Mouse (Mus musculus) c-Kit-positive CD71-positive TER-119-negative erythroid progenitor cells, embryonic 14.5 days (primary cell): ENCODE results near the gene Gsta2.
"Not testable (repeated sequence)": the region's sequence is repeated elsewhere in the genome, so short reads cannot be mapped to it uniquely, and the experiment has no call there.

ENCODE experiments used
- DNase-seq: peaks from one replicate; pipeline ENCODE4 v3.0.0-alpha.2; 2013; ENCODE audit warnings: low read depth

Gene Gsta2

GRCm38 (mm10) chr9:78355611-78356010, at the start of gene Gsta2:
TSS of gene Gsta2 (minus strand) at chr9:78355788.
- DNase-seq: no peak

GRCm38 (mm10) chr9:78401596-78401995, 46.0 kb upstream of the Gsta2 start:
- no peak for DNase-seq

- no peak for DNase-seq
These were observed 45.0 kb upstream of the Gsta2 start for GRCm38 (mm10) chr9:78400570-78400969.

- DNase-seq: no peak
These were observed 40.9 kb upstream of the Gsta2 start for GRCm38 (mm10) chr9:78396517-78396916.

- DNase-seq: no peak
These were observed 40.2 kb upstream of the Gsta2 start, which contains the start of gene Ddx43 for GRCm38 (mm10) chr9:78395630-78396351. TSS of gene Ddx43 (plus strand) at chr9:78395777.

- DNase-seq: no peak
These were observed 39.6 kb upstream of the Gsta2 start for GRCm38 (mm10) chr9:78395244-78395629.

GRCm38 (mm10) chr9:78394602-78395001, 39.0 kb upstream of the Gsta2 start:
- DNase-seq: no peak

GRCm38 (mm10) chr9:78393741-78394140, 38.2 kb upstream of the Gsta2 start:
- no peak for DNase-seq

GRCm38 (mm10) chr9:78389981-78390380, 34.4 kb upstream of the Gsta2 start:
- DNase-seq: no peak

- no peak for DNase-seq
These were observed 31.4 kb upstream of the Gsta2 start for GRCm38 (mm10) chr9:78386947-78387346.

GRCm38 (mm10) chr9:78385893-78386292, 30.3 kb upstream of the Gsta2 start:
- no peak for DNase-seq

- DNase-seq: no peak
These were observed 22.7 kb upstream of the Gsta2 start, which contains the start of gene Ooep for GRCm38 (mm10) chr9:78378113-78378785. TSS of gene Ooep (minus strand) at chr9:78378725.

GRCm38 (mm10) chr9:78377546-78377945, 22.0 kb upstream of the Gsta2 start:
- no peak for DNase-seq

- no peak for DNase-seq
These were observed 19.9 kb upstream of the Gsta2 start for GRCm38 (mm10) chr9:78375486-78375885.

- DNase-seq: no peak
These were observed 19.3 kb upstream of the Gsta2 start for GRCm38 (mm10) chr9:78374885-78375389.

- DNase-seq: no peak
These were observed 18.8 kb upstream of the Gsta2 start for GRCm38 (mm10) chr9:78374397-78374796.

GRCm38 (mm10) chr9:78372827-78373504, 17.4 kb upstream of the Gsta2 start:
- DNase-seq: no peak

- no peak for DNase-seq
These were observed 15.9 kb upstream of the Gsta2 start for GRCm38 (mm10) chr9:78371441-78371840.

GRCm38 (mm10) chr9:78369786-78370185, 14.2 kb upstream of the Gsta2 start:
- DNase-seq: no peak

- DNase-seq: no peak
These were observed 13.8 kb upstream of the Gsta2 start for GRCm38 (mm10) chr9:78369349-78369748.

GRCm38 (mm10) chr9:78368671-78369293, 13.2 kb upstream of the Gsta2 start:
- DNase-seq: no peak

- not testable (repeated sequence) for DNase-seq
These were observed 12.4 kb upstream of the Gsta2 start, which contains the start of gene Dppa5a for GRCm38 (mm10) chr9:78367959-78368358. TSS of gene Dppa5a (minus strand) at chr9:78368177.
